In genomic region chr13:73897561-73897960, GRCm38 (mm10) we compare ENCODE assay signal across 30 mouse cellular contexts. TPM values are rescaled to one million over a fixed set of nuclear protein-coding genes. Genes with fewer than 3 reads are reported as not detected.
DNase-seq lines count a peak whose midpoint lies in the region; ATAC-seq and TF ChIP-seq lines count a peak whose summit lies in the region.
"Had no signal": no experiment of that assay in that cellular context is flagged by ENCODE, and none has a peak within 500 bp of the region (broad histone marks: within the 10 kb centered on the region; RNA-seq: fewer than 3 reads in every experiment).

No protein-coding gene starts in this region.

- DNase-seq in heart, adult 18-20 months = peak; percentile 35 to 44
- no peak for DNase-seq in heart, postnatal 36 days
- peak; percentile 27 for DNase-seq in kidney, adult 9 months
- peak; percentile 65 for DNase-seq in lung, postnatal 0 days (ENCODE audit: low spot score)
- no peak for DNase-seq in lung, adult 2 months
- DNase-seq in adipocyte (ENCODE audit: low spot score) = peak; percentile 35
- DNase-seq: adrenal gland, postnatal 14 days; cerebellum, adult 11 months; cerebellum, adult 9-10 months; cerebellum, postnatal 36 days; gastrocnemius, postnatal 10 days; heart, postnatal 14 days; midbrain, embryonic 14.5 days; right cerebral cortex, postnatal 25 days; thymus, adult 18-20 months; thymus, postnatal 25 days had no signal

- H3K4me3 ChIP-seq in kidney, embryonic 15.5 days (replicated peaks) = no peak overlapping the region
- H3K4me3 ChIP-seq in lung, postnatal 0 days (ENCODE audit: low read depth, low read length) = no peak overlapping the region
- H3K4me3 ChIP-seq in lung, adult 2 months (replicated peaks; ENCODE audit: extremely low read depth, low read depth, low read length) = no peak overlapping the region
- H3K4me3 ChIP-seq: forebrain, embryonic 13.5 days; hindbrain, embryonic 12.5 days; intestine, embryonic 15.5 days; layer of hippocampus, adult 2 months; left cerebral cortex, adult 2 months; limb, embryonic 12.5 days; liver, embryonic 15.5 days; neural tube, embryonic 15.5 days; stomach, embryonic 15.5 days had no signal

- H3K27me3 ChIP-seq in kidney, embryonic 15.5 days = no peaks in the 10 kb centered on the region
- no peaks in the 10 kb centered on the region for H3K27me3 ChIP-seq in lung, postnatal 0 days (replicated peaks; ENCODE audit: insufficient read depth, low read length)
- H3K27me3 ChIP-seq: forebrain, embryonic 13.5 days; hindbrain, embryonic 12.5 days; intestine, embryonic 15.5 days; limb, embryonic 12.5 days; liver, embryonic 15.5 days; neural tube, embryonic 15.5 days; Patski; stomach, embryonic 15.5 days had no signal

- no peak overlapping the region for H3K27ac ChIP-seq in kidney, embryonic 15.5 days
- H3K27ac ChIP-seq in lung, postnatal 0 days (ENCODE audit: low read length) = 0 out of 2 replicates have a peak overlapping the region, but pooled peaks have one; percentile 33
- H3K27ac ChIP-seq: forebrain, embryonic 13.5 days; hindbrain, embryonic 12.5 days; hindbrain, postnatal 0 days; intestine, embryonic 15.5 days; layer of hippocampus, adult 2 months; left cerebral cortex, adult 2 months; limb, embryonic 12.5 days; liver, embryonic 15.5 days; neural tube, embryonic 15.5 days; stomach, embryonic 15.5 days had no signal

- no peak for TF ChIP-seq POLR2A in lung, adult 2 months (IDR thresholded peaks at IDR 0.05; ENCODE audit: borderline replicate concordance, extremely low read depth, low read depth, low read length)

- intact Hi-C loops in heart, postnatal 36 days (cut with DNase I) = no loop called here

- no peak for ATAC-seq in kidney, embryonic 15.5 days (replicated peaks; ENCODE audit: low FRiP score)
- ATAC-seq in lung, postnatal 0 days = peak; percentile 49
- ATAC-seq: forebrain, embryonic 13.5 days; hindbrain, postnatal 0 days; intestine, embryonic 15.5 days; Patski had no signal

- H3K4me1 ChIP-seq in kidney, embryonic 15.5 days = peaks cover 7% of the 10 kb centered on the region
- H3K4me1 ChIP-seq in lung, postnatal 0 days (ENCODE audit: insufficient read depth, low read depth, low read length) = no peaks in the 10 kb centered on the region
- H3K4me1 ChIP-seq in lung, adult 2 months (ENCODE audit: control insufficient read depth, insufficient read depth, low read length) = 0 out of 2 replicates have a peak, but pooled peaks cover 1% of the 10 kb centered on the region
- H3K4me1 ChIP-seq: forebrain, embryonic 13.5 days; hindbrain, embryonic 12.5 days; liver, embryonic 15.5 days; neural tube, embryonic 15.5 days had no signal

- H3K9ac ChIP-seq in kidney, embryonic 15.5 days = no peak overlapping the region
- H3K9ac ChIP-seq in lung, postnatal 0 days (replicated peaks; ENCODE audit: low read depth) = no peak overlapping the region
- H3K9ac ChIP-seq: forebrain, embryonic 13.5 days; hindbrain, embryonic 12.5 days; intestine, embryonic 15.5 days; limb, embryonic 12.5 days; liver, embryonic 15.5 days; neural tube, embryonic 15.5 days; stomach, embryonic 15.5 days had no signal

- no peak overlapping the region for H3K4me2 ChIP-seq in kidney, embryonic 15.5 days
- H3K4me2 ChIP-seq in lung, postnatal 0 days (replicated peaks; ENCODE audit: low read depth, low read length) = no peak overlapping the region
- H3K4me2 ChIP-seq: forebrain, embryonic 13.5 days; hindbrain, embryonic 12.5 days; intestine, embryonic 15.5 days; limb, embryonic 12.5 days; liver, embryonic 15.5 days; neural tube, embryonic 15.5 days; stomach, embryonic 15.5 days had no signal

- TF ChIP-seq EP300 in lung, postnatal 0 days (IDR thresholded peaks at IDR 0.05) = no peak

- no peaks in the 10 kb centered on the region for H3K36me3 ChIP-seq in kidney, embryonic 15.5 days
- H3K36me3 ChIP-seq in lung, postnatal 0 days (ENCODE audit: insufficient read depth, low read length) = no peaks in the 10 kb centered on the region
- H3K36me3 ChIP-seq: hindbrain, embryonic 12.5 days; intestine, embryonic 15.5 days; limb, embryonic 12.5 days; liver, embryonic 15.5 days; neural tube, embryonic 15.5 days; stomach, embryonic 15.5 days had no signal

- H3K9me3 ChIP-seq in kidney, embryonic 15.5 days (replicated peaks) = no peaks in the 10 kb centered on the region
- H3K9me3 ChIP-seq in lung, postnatal 0 days (ENCODE audit: low read length) = no peaks in the 10 kb centered on the region
- H3K9me3 ChIP-seq: forebrain, embryonic 13.5 days; hindbrain, embryonic 12.5 days; intestine, embryonic 15.5 days; liver, embryonic 15.5 days; neural tube, embryonic 15.5 days; stomach, embryonic 15.5 days had no signal

- no peak for TF ChIP-seq CTCF in lung, postnatal 0 days (IDR thresholded peaks at IDR 0.05)
- TF ChIP-seq CTCF in lung, adult 2 months (IDR thresholded peaks at IDR 0.05; ENCODE audit: insufficient read depth, low read length) = no peak

- WGBS in kidney, embryonic 15.5 days = 63% methylated on average over 3 of the region's 3 CpGs
- whole genome bisulfite sequencing in lung, postnatal 0 days = 52% methylated on average over 3 of the region's 3 CpGs
- WGBS in lung, adult 2 months = 37% methylated on average over 3 of the region's 3 CpGs

RNA-seq across cellular contexts. Expression of gene Trip13, which starts 40.0 kb away (rescaled TPM):
- under 1 TPM; 0.18 to 0.32 TPM for total RNA-seq in heart, adult 18-20 months (2021)
- under 1 TPM; 0.33 to 0.68 TPM for total RNA-seq in heart, postnatal 36 days (2021)
- 43.0 and 43.9 TPM in 2 replicates for polyA plus RNA-seq in kidney, embryonic 15.5 days (2015; fragmentation: Nextera tagmentation; extraction: Ambion mirVana)
- 2.4 and 4.1 TPM in 2 replicates for polyA plus RNA-seq in lung, postnatal 0 days (2015; fragmentation: Nextera tagmentation; extraction: Ambion mirVana)
- 0.26 and 0.34 TPM in 2 replicates for polyA plus RNA-seq in lung, adult 2 months (2012; rRNA removed)

RNA-seq across cellular contexts. Expression of gene Brd9, which starts 40.0 kb away (rescaled TPM):
- 10 to 100 TPM; 17.2 to 21.3 TPM for total RNA-seq in heart, adult 18-20 months (2021)
- 10 to 100 TPM; 20.6 to 23.6 TPM for total RNA-seq in heart, postnatal 36 days (2021)
- 47.8 and 48.1 TPM in 2 replicates for polyA plus RNA-seq in kidney, embryonic 15.5 days (2015; fragmentation: Nextera tagmentation; extraction: Ambion mirVana)
- polyA plus RNA-seq in lung, postnatal 0 days (2015; fragmentation: Nextera tagmentation; extraction: Ambion mirVana) = 33.8 and 35.2 TPM in 2 replicates
- 24.3 and 36.3 TPM in 2 replicates for polyA plus RNA-seq in lung, adult 2 months (2012; rRNA removed)

RNA-seq across cellular contexts. Expression of gene Nkd2, which starts 50.1 kb away (rescaled TPM):
- 1 to 10 TPM; 1.2 TPM for total RNA-seq in heart, adult 18-20 months (2021)
- total RNA-seq in heart, postnatal 36 days (2021) = under 1 TPM; 0.70 to 0.78 TPM
- 5.6 and 6.2 TPM in 2 replicates for polyA plus RNA-seq in kidney, embryonic 15.5 days (2015; fragmentation: Nextera tagmentation; extraction: Ambion mirVana)
- 3.1 and 3.2 TPM in 2 replicates for polyA plus RNA-seq in lung, postnatal 0 days (2015; fragmentation: Nextera tagmentation; extraction: Ambion mirVana)
- 12.1 and 14.2 TPM in 2 replicates for polyA plus RNA-seq in lung, adult 2 months (2012; rRNA removed)
- total RNA-seq: MEL; monocyte, adult 5-6 weeks had no signal

Comparison
In these comparisons a context has a peak if more than half of its experiments do, and no peak if none do; other contexts are left out.
1. DNase-seq: peak in heart, adult 18-20 months (2 of 2), kidney, adult 9 months (single experiment), lung, postnatal 0 days (single experiment) and adipocyte (single experiment); none in heart, postnatal 36 days (0 of 2) and lung, adult 2 months (single experiment).